20 mouse cellular contexts compared by ENCODE assay signal in the genomic region with DNA sequence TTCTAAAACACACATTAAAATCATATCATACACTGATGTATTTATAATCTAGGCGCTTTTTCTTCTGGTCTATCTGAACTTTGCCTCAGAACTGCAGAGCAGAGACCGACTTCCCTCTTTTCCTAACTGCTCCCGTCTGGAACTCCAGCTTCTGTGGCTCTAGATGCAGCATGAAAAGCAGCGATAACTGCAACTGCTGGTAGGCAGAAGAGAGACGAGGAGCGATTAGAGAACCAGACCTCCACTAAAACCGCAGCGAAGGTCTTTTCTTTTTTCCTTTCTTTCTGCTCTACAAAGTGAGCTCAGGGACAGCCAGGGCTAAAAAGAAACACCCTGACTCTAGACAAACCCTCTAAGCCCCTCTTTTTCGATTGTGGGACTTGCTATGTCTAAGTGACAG. TPM values are rescaled to one million over a fixed set of nuclear protein-coding genes. Genes with fewer than 3 reads are reported as not detected.
A peak's percentile ranks its signal among the peaks of the same experiment; 100 is the strongest.
DNase-seq lines count a peak whose midpoint lies in the region; ATAC-seq and TF ChIP-seq lines count a peak whose summit lies in the region.
"Had no signal": no experiment of that assay in that cellular context is flagged by ENCODE, and none has a peak within 500 bp of the region (broad histone marks: within the 10 kb centered on the region; RNA-seq: fewer than 3 reads in every experiment).

No protein-coding gene starts in this region.

- intact Hi-C loops in gastrocnemius, postnatal 36 days (cut with DNase I) = no loop called here

- no peak for DNase-seq in heart, postnatal 4 days
- no peak for DNase-seq in hindbrain, postnatal 0 days (ENCODE audit: low spot score)
- no peak for DNase-seq in hindbrain, embryonic 11.5 days (ENCODE audit: low spot score)
- DNase-seq in MEL (ENCODE audit: low read depth, low spot score) = peak; percentile 78
- no peak for DNase-seq in liver, embryonic 14.5 days (ENCODE audit: low read depth in 3 of 3, low spot score in 3 of 3)
- no peak for DNase-seq in gastrocnemius, postnatal 36 days
- DNase-seq: adrenal gland, postnatal 25 days; B cell, adult 2 months; cerebellum, adult 2 months; lung, postnatal 14 days; spleen, adult 18-20 months; thymus, adult 2 months had no signal

- H3K9me3 ChIP-seq in heart, embryonic 12.5 days (replicated peaks) = no peaks in the 10 kb centered on the region
- H3K9me3 ChIP-seq in hindbrain, postnatal 0 days (ENCODE audit: low read length) = no peaks in the 10 kb centered on the region
- no peaks in the 10 kb centered on the region for H3K9me3 ChIP-seq in hindbrain, embryonic 11.5 days (ENCODE audit: control insufficient read depth, low read length)
- H3K9me3 ChIP-seq in MEL (replicated peaks; ENCODE audit: insufficient read depth, low read length) = no peaks in the 10 kb centered on the region
- H3K9me3 ChIP-seq in liver, embryonic 14.5 days (ENCODE audit: control insufficient read depth, low read length) = no peaks in the 10 kb centered on the region
- H3K9me3 ChIP-seq: embryonic facial prominence, embryonic 15.5 days; forebrain, embryonic 10.5 days; heart, embryonic 15.5 days; stomach, embryonic 15.5 days had no signal

- peaks cover 12% of the 10 kb centered on the region for H3K79me2 ChIP-seq in MEL (ENCODE audit: control insufficient read depth, insufficient read depth, low read length, poor library complexity)

- H3K36me3 ChIP-seq in heart, embryonic 12.5 days = no peaks in the 10 kb centered on the region
- H3K36me3 ChIP-seq in hindbrain, postnatal 0 days (ENCODE audit: insufficient read depth, low read length) = no peaks in the 10 kb centered on the region
- H3K36me3 ChIP-seq in hindbrain, embryonic 11.5 days (ENCODE audit: control insufficient read depth, insufficient read depth, low read length) = no peaks in the 10 kb centered on the region
- H3K36me3 ChIP-seq in MEL (ENCODE audit: control insufficient read depth in 1 of 2, insufficient read depth in 2 of 2, low read length in 2 of 2) = peaks cover 0 to 37% of the 10 kb centered on the region in 2 experiments; a peak in 2 of 4 replicates
- H3K36me3 ChIP-seq in liver, embryonic 14.5 days (replicated peaks; ENCODE audit: control insufficient read depth, insufficient read depth, low read depth) = no peaks in the 10 kb centered on the region
- H3K36me3 ChIP-seq: embryonic facial prominence, embryonic 15.5 days; forebrain, embryonic 10.5 days; heart, embryonic 15.5 days; stomach, embryonic 15.5 days had no signal

- no peak overlapping the region for H3K27ac ChIP-seq in heart, embryonic 12.5 days (ENCODE audit: poor library complexity, severe bottlenecking)
- no peak overlapping the region for H3K27ac ChIP-seq in hindbrain, postnatal 0 days
- H3K27ac ChIP-seq in hindbrain, embryonic 11.5 days (ENCODE audit: low read depth, low read length) = no peak overlapping the region; the same call in 1 of the 2 replicates
- peak overlapping the region; percentile 41 for H3K27ac ChIP-seq in MEL (ENCODE audit: control insufficient read depth, low read depth, low read length)
- H3K27ac ChIP-seq in liver, embryonic 14.5 days = no peak overlapping the region
- H3K27ac ChIP-seq: embryonic facial prominence, embryonic 15.5 days; forebrain, embryonic 10.5 days; heart, embryonic 15.5 days; stomach, embryonic 15.5 days had no signal

- peak overlapping the region; percentile 7; the same call in 1 of the 2 replicates for H3K4me2 ChIP-seq in heart, embryonic 12.5 days
- H3K4me2 ChIP-seq in hindbrain, postnatal 0 days (ENCODE audit: low read depth, low read length) = peak overlapping the region; percentile 21; the same call in 1 of the 2 replicates
- no peak overlapping the region for H3K4me2 ChIP-seq in hindbrain, embryonic 11.5 days (replicated peaks; ENCODE audit: low read depth, low read length)
- H3K4me2 ChIP-seq in liver, embryonic 14.5 days (ENCODE audit: low read depth) = peak overlapping the region; percentile 13
- H3K4me2 ChIP-seq: embryonic facial prominence, embryonic 15.5 days; heart, embryonic 15.5 days; stomach, embryonic 15.5 days had no signal

- TF ChIP-seq CTCF in hindbrain, postnatal 0 days (IDR thresholded peaks at IDR 0.05; ENCODE audit: low read depth) = no peak
- TF ChIP-seq CTCF in MEL (IDR thresholded peaks at IDR 0.05 in 2 of 3, conservative IDR thresholded peaks at IDR 0.05 in 1 of 3; ENCODE audit: control insufficient read depth in 1 of 3, insufficient read depth in 1 of 3, low read depth in 2 of 3, low read length in 3 of 3, poor library complexity in 1 of 3, severe bottlenecking in 1 of 3) = no peak
- TF ChIP-seq CTCF in liver, embryonic 14.5 days (IDR thresholded peaks at IDR 0.05; ENCODE audit: low read depth) = no peak

- WGBS in heart, embryonic 12.5 days = 49% methylated on average over 9 of the region's 9 CpGs
- WGBS in hindbrain, postnatal 0 days = 42% methylated on average over 9 of the region's 9 CpGs
- WGBS in hindbrain, embryonic 11.5 days = 56% methylated on average over 9 of the region's 9 CpGs
- WGBS in liver, embryonic 14.5 days (ENCODE audit: insufficient replicate concordance) = 41% methylated on average over 9 of the region's 9 CpGs

- H3K9ac ChIP-seq in heart, embryonic 12.5 days = no peak overlapping the region
- H3K9ac ChIP-seq in hindbrain, postnatal 0 days (replicated peaks; ENCODE audit: low read length) = no peak overlapping the region
- H3K9ac ChIP-seq in hindbrain, embryonic 11.5 days (ENCODE audit: low read depth, low read length) = no peak overlapping the region
- peak overlapping the region; percentile 4 for H3K9ac ChIP-seq in MEL (ENCODE audit: control insufficient read depth, low read depth, low read length, poor library complexity, severe bottlenecking)
- H3K9ac ChIP-seq in liver, embryonic 14.5 days (replicated peaks) = no peak overlapping the region; the same call in 1 of the 2 replicates
- H3K9ac ChIP-seq: embryonic facial prominence, embryonic 15.5 days; heart, embryonic 15.5 days; stomach, embryonic 15.5 days had no signal

- no peak for ATAC-seq in heart, embryonic 12.5 days (ENCODE audit: insufficient number of reproducible peaks, low FRiP score)
- ATAC-seq in hindbrain, postnatal 0 days = no peak
- ATAC-seq in hindbrain, embryonic 11.5 days (ENCODE audit: low FRiP score) = no peak
- no peak for ATAC-seq in liver, embryonic 14.5 days (ENCODE audit: insufficient read depth)
- ATAC-seq: activated CD4-positive, CD25-positive, alpha-beta regulatory T cell, adult 4 months; intestine, postnatal 0 days; Patski had no signal

- peaks cover 44% of the 10 kb centered on the region for H3K4me1 ChIP-seq in heart, embryonic 12.5 days (replicated peaks)
- H3K4me1 ChIP-seq in hindbrain, postnatal 0 days (ENCODE audit: insufficient read depth, low read length) = peaks cover 17% of the 10 kb centered on the region
- H3K4me1 ChIP-seq in hindbrain, embryonic 11.5 days (replicated peaks; ENCODE audit: control insufficient read depth, insufficient read depth, low read length) = peaks cover 3% of the 10 kb centered on the region; the same call in 1 of the 2 replicates
- peaks cover 13 to 24% of the 10 kb centered on the region in 2 experiments for H3K4me1 ChIP-seq in MEL (ENCODE audit: control insufficient read depth in 1 of 2, insufficient read depth in 2 of 2, low read length in 2 of 2)
- peaks cover 6 to 8% of the 10 kb centered on the region in 2 experiments for H3K4me1 ChIP-seq in liver, embryonic 14.5 days (replicated peaks; ENCODE audit: control insufficient read depth in 2 of 2, insufficient read depth in 2 of 2, low read length in 1 of 2)

- TF ChIP-seq EP300 in MEL (IDR thresholded peaks at IDR 0.05; ENCODE audit: low read depth in 1 of 2, low read length in 2 of 2) = peak; percentile 92 to 95
- TF ChIP-seq EP300 in liver, embryonic 14.5 days (IDR thresholded peaks at IDR 0.05; ENCODE audit: low read depth) = peak; percentile 38; the same call in 1 of the 2 replicates

- no peak overlapping the region for H3K4me3 ChIP-seq in heart, embryonic 12.5 days
- H3K4me3 ChIP-seq in hindbrain, postnatal 0 days (ENCODE audit: low read length) = no peak overlapping the region
- H3K4me3 ChIP-seq in hindbrain, embryonic 11.5 days (ENCODE audit: low read depth, low read length) = no peak overlapping the region
- peak overlapping the region; percentile 5 to 44 for H3K4me3 ChIP-seq in MEL (ENCODE audit: control insufficient read depth in 1 of 2, insufficient read depth in 1 of 2, low read depth in 2 of 2, low read length in 2 of 2)
- no peak overlapping the region for H3K4me3 ChIP-seq in liver, embryonic 14.5 days (ENCODE audit: insufficient read depth in 1 of 2, low read depth in 2 of 2, low read length in 2 of 2)
- H3K4me3 ChIP-seq: embryonic facial prominence, embryonic 15.5 days; heart, embryonic 15.5 days; stomach, embryonic 15.5 days had no signal

- no peaks in the 10 kb centered on the region for H3K27me3 ChIP-seq in heart, embryonic 12.5 days (replicated peaks)
- H3K27me3 ChIP-seq in hindbrain, postnatal 0 days (ENCODE audit: insufficient read depth, low read length) = no peaks in the 10 kb centered on the region
- no peaks in the 10 kb centered on the region for H3K27me3 ChIP-seq in hindbrain, embryonic 11.5 days (ENCODE audit: control insufficient read depth, insufficient read depth, low read length)
- H3K27me3 ChIP-seq in MEL (ENCODE audit: control insufficient read depth in 1 of 2, insufficient read depth in 2 of 2, low read length in 2 of 2) = no peaks in the 10 kb centered on the region
- H3K27me3 ChIP-seq in liver, embryonic 14.5 days (ENCODE audit: control insufficient read depth, insufficient read depth, low read length) = no peaks in the 10 kb centered on the region
- H3K27me3 ChIP-seq: embryonic facial prominence, embryonic 15.5 days; heart, embryonic 15.5 days; Patski; stomach, embryonic 15.5 days had no signal

- TF ChIP-seq POLR2A in MEL (IDR thresholded peaks at IDR 0.05; ENCODE audit: control insufficient read depth in 1 of 2, insufficient read depth in 1 of 2, low read depth in 1 of 2, low read length in 2 of 2, poor library complexity in 1 of 2) = no peak

- TF ChIP-seq RAD21 in MEL (IDR thresholded peaks at IDR 0.05; ENCODE audit: low read depth, low read length) = no peak

RNA-seq across cellular contexts. Expression of a gene that starts 4.1 kb away (rescaled TPM):
- polyA plus RNA-seq in heart, embryonic 12.5 days (2016; fragmentation: Nextera tagmentation; extraction: Ambion mirVana) = 30.1 and 30.2 TPM in 2 replicates
- total RNA-seq in heart, postnatal 4 days (2021) = 10 to 100 TPM; 18.3 to 19.2 TPM
- 29.2 and 41.9 TPM in 2 replicates for total RNA-seq in hindbrain, postnatal 0 days (2014; rRNA removed)
- 33.8 and 35.7 TPM in 2 replicates for polyA plus RNA-seq in hindbrain, postnatal 0 days (2015; fragmentation: Nextera tagmentation; extraction: Ambion mirVana)
- polyA plus RNA-seq in hindbrain, embryonic 11.5 days (2014; fragmentation: Nextera tagmentation; extraction: Ambion mirVana) = 56.6 and 58.0 TPM in 2 replicates
- 4.0 and 5.6 TPM in 2 replicates for total RNA-seq in MEL (2012; rRNA removed)
- polyA plus RNA-seq in MEL (2012; ENCODE audit: insufficient read depth in 1 of 2, insufficient read length in 2 of 2, low read depth in 1 of 2, low replicate concordance in 2 of 2, missing spikeins in 1 of 2) = 10 to 100 TPM in 1 of 2 experiments, not detected in 1; 12.5 TPM
- 2.7 and 2.8 TPM in 2 replicates for polyA plus RNA-seq in liver, embryonic 14.5 days (2012; rRNA removed)
- polyA plus RNA-seq in liver, embryonic 14.5 days (2014; fragmentation: Nextera tagmentation; extraction: Ambion mirVana) = 5.7 and 6.3 TPM in 2 replicates
- 1 to 10 TPM; 3.1 to 4.5 TPM for total RNA-seq in gastrocnemius, postnatal 36 days (2021)

RNA-seq across cellular contexts. Expression of a gene that starts 48.8 kb away (rescaled TPM):
- polyA plus RNA-seq in heart, embryonic 12.5 days (2016; fragmentation: Nextera tagmentation; extraction: Ambion mirVana) = 37.7 and 40.1 TPM in 2 replicates
- 100 to 1,000 TPM; 220 to 227 TPM for total RNA-seq in heart, postnatal 4 days (2021)
- 23.6 and 27.9 TPM in 2 replicates for total RNA-seq in hindbrain, postnatal 0 days (2014; rRNA removed)
- 48.8 and 57.3 TPM in 2 replicates for polyA plus RNA-seq in hindbrain, postnatal 0 days (2015; fragmentation: Nextera tagmentation; extraction: Ambion mirVana)
- 39.4 and 42.0 TPM in 2 replicates for polyA plus RNA-seq in hindbrain, embryonic 11.5 days (2014; fragmentation: Nextera tagmentation; extraction: Ambion mirVana)
- total RNA-seq in MEL (2012; rRNA removed) = 8.4 and 10.6 TPM in 2 replicates
- 10 to 100 TPM in 1 of 2 experiments, not detected in 1; 15.0 TPM for polyA plus RNA-seq in MEL (2012; ENCODE audit: insufficient read depth in 1 of 2, insufficient read length in 2 of 2, low read depth in 1 of 2, low replicate concordance in 2 of 2, missing spikeins in 1 of 2)
- 5.5 and 10.4 TPM in 2 replicates for polyA plus RNA-seq in liver, embryonic 14.5 days (2012; rRNA removed)
- polyA plus RNA-seq in liver, embryonic 14.5 days (2014; fragmentation: Nextera tagmentation; extraction: Ambion mirVana) = 16.3 and 17.6 TPM in 2 replicates
- 10 to 100 TPM; 55.1 to 61.0 TPM for total RNA-seq in gastrocnemius, postnatal 36 days (2021)

Comparison
In these comparisons a context has a peak if more than half of its experiments do, and no peak if none do; other contexts are left out.
1. H3K4me3 ChIP-seq: peak in MEL (2 of 2); none in heart, embryonic 12.5 days (single experiment), hindbrain, postnatal 0 days (single experiment), hindbrain, embryonic 11.5 days (single experiment) and liver, embryonic 14.5 days (0 of 2).